Mouse (Mus musculus) lung, postnatal 0 days (tissue): ENCODE measurements at regions not wholly inside any gene's neighbourhood (a gene's known extent, or its start where the extent isn't known, plus 50 kb on each side); places are given as distances from the start of the nearest gene placed in this dataset.

Experiments
- ATAC-seq: fragments of 200-750 bp; cut with Nextera tagmentation; 2 replicates; pipeline ENCODE4 v1.8.0; 2017; ENCODE audit warnings: moderate library complexity
- DNase-seq: peaks from one replicate; pipeline ENCODE4 v3.0.0-alpha.2; 2016; ENCODE audit warnings: low spot score
- H3K27ac ChIP-seq: fragments of 300-500 bp; sonication (generic); 2 replicates; pipeline ENCODE4 v1.5.1; 2014; ENCODE audit warnings: antibody characterized with exemption, mild to moderate bottlenecking, low read length, mixed read lengths
- H3K27me3 ChIP-seq: fragments of 300-500 bp; sonication (generic); replicated peaks from 2 replicates; pipeline ENCODE4 v1.6.1; 2014; ENCODE audit warnings: low read length, mixed read lengths; ENCODE audit not compliant: insufficient read depth
- H3K36me3 ChIP-seq: fragments of 300-500 bp; sonication (generic); 2 replicates; pipeline ENCODE4 v1.6.1; 2014; ENCODE audit warnings: low read length, mixed read lengths; ENCODE audit not compliant: insufficient read depth
- H3K4me1 ChIP-seq: fragments of 300-500 bp; sonication (generic); 2 replicates; pipeline ENCODE4 v1.6.1; 2014; ENCODE audit warnings: antibody characterized with exemption, low read depth, low read length, mixed read lengths; ENCODE audit not compliant: insufficient read depth
- H3K4me2 ChIP-seq: fragments of 300-500 bp; sonication (generic); replicated peaks from 2 replicates; pipeline ENCODE4 v1.6.1; 2014; ENCODE audit warnings: low read depth, mild to moderate bottlenecking, low read length, moderate library complexity, mixed read lengths
- H3K4me3 ChIP-seq: fragments of 300-500 bp; sonication (generic); 2 replicates; pipeline ENCODE4 v1.5.1; 2014; ENCODE audit warnings: low read depth, low read length
- H3K9ac ChIP-seq: fragments of 300-500 bp; sonication (generic); replicated peaks from 2 replicates; pipeline ENCODE4 v1.6.1; 2014; ENCODE audit warnings: low read depth, mild to moderate bottlenecking
- H3K9me3 ChIP-seq: fragments of 300-500 bp; sonication (generic); 2 replicates; pipeline ENCODE4 v1.6.1; 2016; ENCODE audit warnings: low read length, mixed read lengths
- CTCF ChIP-seq: IDR thresholded peaks from 2 replicates; pipeline ENCODE4 v1.5.1; 2016; ENCODE audit warnings: antibody characterized with exemption, mild to moderate bottlenecking
- EP300 ChIP-seq: IDR thresholded peaks from 2 replicates; pipeline ENCODE4 v1.6.1; 2016; ENCODE audit warnings: antibody characterized with exemption, mild to moderate bottlenecking, control low read depth
- WGBS: fragments of 180-500 bp; shearing (Covaris S2); extraction: QIAGEN DNeasy Blood & Tissue Kit; methylation state at CpG from one replicate; pipeline ENCODE4 v1.1.7; 2014; 5-methylcytosine and 5-hydroxymethylcytosine counted together

GRCm38 (mm10) chr6:67124089-67124488 is 86.8 kb upstream of the Gadd45a start:
- DNase-seq: no peak
- ATAC-seq: no peak
- Histone ChIP-seq H3K36me3 (no peaks in the 10 kb centered on the region), H3K9me3 (no peaks in the 10 kb centered on the region), H3K4me2 (no peak overlapping the region), H3K27me3 (no peaks in the 10 kb centered on the region), H3K4me3 (no peak overlapping the region), H3K4me1 (peaks cover 8% of the 10 kb centered on the region; the same call in 1 of the 2 replicates), H3K9ac (no peak overlapping the region), H3K27ac (no peak overlapping the region)
- WGBS: 52% methylated on average over 2 of the region's 2 CpGs
- no peak for TF ChIP-seq CTCF
- no peak for TF ChIP-seq EP300

- Histone ChIP-seq H3K9me3 (no peaks in the 10 kb centered on the region), H3K9ac (no peak overlapping the region), H3K4me2 (no peak overlapping the region), H3K36me3 (no peaks in the 10 kb centered on the region), H3K27me3 (no peaks in the 10 kb centered on the region), H3K4me3 (no peak overlapping the region), H3K4me1 (no peaks in the 10 kb centered on the region), H3K27ac (no peak overlapping the region)
- WGBS: 67% methylated on average over 4 of the region's 4 CpGs
- no peak for DNase-seq
- no peak for TF ChIP-seq EP300
- no peak for TF ChIP-seq CTCF
- ATAC-seq: no peak
These were observed 85.8 kb upstream of the Gadd45a start for GRCm38 (mm10) chr6:67123071-67123470.

GRCm38 (mm10) chr6:67116306-67116705 is 79.0 kb upstream of the Gadd45a start:
- H3K4me2 ChIP-seq: no peak overlapping the region
- no peak for TF ChIP-seq EP300
- TF ChIP-seq CTCF: no peak
- no peaks in the 10 kb centered on the region for H3K9me3 ChIP-seq
- ATAC-seq: no peak
- 65% methylated on average over 3 of the region's 3 CpGs for WGBS
- no peak overlapping the region for H3K4me3 ChIP-seq
- no peak overlapping the region for H3K9ac ChIP-seq
- H3K27me3 ChIP-seq: no peaks in the 10 kb centered on the region
- no peak overlapping the region for H3K27ac ChIP-seq
- no peaks in the 10 kb centered on the region for H3K4me1 ChIP-seq
- no peak for DNase-seq
- H3K36me3 ChIP-seq: no peaks in the 10 kb centered on the region

- no peaks in the 10 kb centered on the region for H3K27me3 ChIP-seq
- DNase-seq: no peak
These were observed 78.4 kb upstream of the Gadd45a start for GRCm38 (mm10) chr6:67115505-67116303.

GRCm38 (mm10) chr6:67114753-67115152 is 77.5 kb upstream of the Gadd45a start:
- TF ChIP-seq EP300 (no peak), CTCF (no peak)
- DNase-seq: no peak
- Histone ChIP-seq H3K4me1 (no peaks in the 10 kb centered on the region), H3K27ac (no peak overlapping the region), H3K36me3 (no peaks in the 10 kb centered on the region), H3K4me2 (no peak overlapping the region), H3K9me3 (no peaks in the 10 kb centered on the region), H3K27me3 (no peaks in the 10 kb centered on the region), H3K4me3 (no peak overlapping the region), H3K9ac (no peak overlapping the region)
- WGBS: 93% methylated on average over 4 of the region's 4 CpGs
- ATAC-seq: no peak

More at GRCm38 (mm10) chr6:67115505-67116303, 78.4 kb upstream of the Gadd45a start:
- no peaks in the 10 kb centered on the region for H3K36me3 ChIP-seq
- H3K27ac ChIP-seq: no peak overlapping the region
- no peak overlapping the region for H3K4me3 ChIP-seq
- TF ChIP-seq CTCF: no peak
- no peak for TF ChIP-seq EP300
- ATAC-seq: no peak
- no peaks in the 10 kb centered on the region for H3K4me1 ChIP-seq
- 38% methylated on average over 1 of the region's 1 CpGs for WGBS
- no peaks in the 10 kb centered on the region for H3K9me3 ChIP-seq
- H3K4me2 ChIP-seq: no peak overlapping the region
- H3K9ac ChIP-seq: no peak overlapping the region

GRCm38 (mm10) chr6:67113686-67114278 is 76.5 kb upstream of the Gadd45a start:
- DNase-seq (peak; percentile 48), ATAC-seq (peak; percentile 63)
- peak overlapping the region; percentile 13; the same call in 1 of the 2 replicates for H3K4me3 ChIP-seq
- TF ChIP-seq EP300 (no peak), CTCF (no peak)
- H3K4me1 ChIP-seq: no peaks in the 10 kb centered on the region
- H3K4me2 ChIP-seq: peak overlapping the region; percentile 48
- WGBS: 15% methylated on average over 26 of the region's 26 CpGs
- no peaks in the 10 kb centered on the region for H3K9me3 ChIP-seq
- no peaks in the 10 kb centered on the region for H3K36me3 ChIP-seq
- no peak overlapping the region for H3K27ac ChIP-seq
- no peaks in the 10 kb centered on the region for H3K27me3 ChIP-seq
- no peak overlapping the region for H3K9ac ChIP-seq
